Mouse (Mus musculus) Patski (cell line): ENCODE data around the gene Sirt1. TPM values are rescaled to one million over a fixed set of nuclear protein-coding genes. Genes with fewer than 3 reads are reported as not detected.
"Not testable (repeated sequence)": the region's sequence is repeated elsewhere in the genome, so short reads cannot be mapped to it uniquely, and the experiment has no call there.

Source experiments
- ATAC-seq: fragments of 100-300 bp; one replicate; pipeline ENCODE4 v1.8.0; 2021
- CTCF ChIA-PET: fragments of 350-600 bp; sonication (Branson Sonifier 250); formaldehyde crosslinking; loops from one replicate; lab custom pipeline; 2022; ENCODE audit warnings: inconsistent platforms; lab: Charles Lee
- POLR2A ChIA-PET: fragments of 350-600 bp; sonication (Branson Sonifier 250); formaldehyde crosslinking; loops from one replicate; lab custom pipeline; 2022; ENCODE audit warnings: antibody characterized with exemption, inconsistent platforms; lab: Charles Lee
- DNase-seq: peaks from one replicate; pipeline ENCODE4 v3.0.0-alpha.2; 2011; ENCODE audit warnings: low read depth, low spot score
- H3K27me3 ChIP-seq: fragments of 371-371 bp; one replicate; pipeline ENCODE4 v1.5.1; 2021
- CTCF ChIP-seq: fragments of 100-300 bp; IDR thresholded peaks from one replicate; pipeline ENCODE4 v1.5.1; 2021
- in situ Hi-C: fragments of 300-500 bp; cut with MboI; formaldehyde crosslinking; loops from 3 replicates; pipeline ENCODE4 v1.11.1; 2018; ENCODE audit warnings: low pct_unique_long_range_greater_than_20kb, mixed read lengths
- polyA plus RNA-seq: library from polyadenylated mRNA; unstranded; gene quantifications from one replicate; pipeline ENCODE4 v1.2.3, GENCODE M21; 2021

The Sirt1 gene
- polyA plus RNA-seq, 1 experiment from 2014 or later, result 11.6 TPM

- POLR2A ChIA-PET, result interaction anchor here (0.7 kb wide), 1 partner anchor 35 kb away, joined by 4 read pairs; no protein-coding TSS in a partner anchor
- DNase-seq, result no peak
- CTCF ChIA-PET, result no interaction called here
- no peaks in the 10 kb centered on the region for H3K27me3 ChIP-seq
- in situ Hi-C loops, result no loop called here
- peak; percentile 77 for TF ChIP-seq CTCF
- ATAC-seq, result peak; percentile 65
Measured at GRCm38 (mm10) chr10:63421739-63422735, 40.5 kb upstream of the Sirt1 start, which contains the start of gene Gm7075. Gene Gm7075, minus strand, starts transcription at chr10:63421789.

- no peak for TF ChIP-seq CTCF
- in situ Hi-C loops, result no loop called here
- ChIA-PET POLR2A (no interaction called here), CTCF (no interaction called here)
- ATAC-seq (no peak), DNase-seq (no peak)
- H3K27me3 ChIP-seq, result no peaks in the 10 kb centered on the region
Measured at GRCm38 (mm10) chr10:63417061-63417460, 35.6 kb upstream of the Sirt1 start.

- no peak for DNase-seq
- no peaks in the 10 kb centered on the region for H3K27me3 ChIP-seq
- CTCF ChIA-PET, result interaction anchor here (0.6 to 1.6 kb wide), 3 partner anchors 8 to 28 kb away, joined by 3 to 4 read pairs (median 3); no protein-coding TSS in a partner anchor
- POLR2A ChIA-PET, result interaction anchor here (0.6 to 0.7 kb wide), 3 partner anchors 66 to 156 kb away, joined by 4 to 6 read pairs (median 5); no protein-coding TSS in a partner anchor
- TF ChIP-seq CTCF, result no peak
- in situ Hi-C loops, result no loop called here
- no peak for ATAC-seq
Measured at GRCm38 (mm10) chr10:63415850-63416249, 34.3 kb upstream of the Sirt1 start.

GRCm38 (mm10) chr10:63415287-63415686 lies 33.8 kb upstream of the Sirt1 start:
- CTCF ChIA-PET, result interaction anchor here (1.1 to 1.6 kb wide), 2 partner anchors 9 to 28 kb away, joined by 3 to 4 read pairs; no protein-coding TSS in a partner anchor
- no peak for DNase-seq
- TF ChIP-seq CTCF, result no peak
- ATAC-seq, result no peak
- in situ Hi-C loops, result no loop called here
- POLR2A ChIA-PET, result interaction anchor here (0.6 to 0.7 kb wide), 3 partner anchors 66 to 155 kb away, joined by 4 to 6 read pairs (median 5); no protein-coding TSS in a partner anchor
- H3K27me3 ChIP-seq, result no peaks in the 10 kb centered on the region

GRCm38 (mm10) chr10:63412756-63413155 lies 31.3 kb upstream of the Sirt1 start:
- ATAC-seq (no peak), DNase-seq (no peak)
- ChIA-PET CTCF (no interaction called here), POLR2A (interaction anchor here (0.6 kb wide), 1 partner anchor 315 kb away, joined by 3 read pairs; no protein-coding TSS in a partner anchor)
- no peaks in the 10 kb centered on the region for H3K27me3 ChIP-seq
- in situ Hi-C loops, result no loop called here
- no peak for TF ChIP-seq CTCF

- DNase-seq, CTCF ChIA-PET, ATAC-seq, in situ Hi-C loops, H3K27me3 ChIP-seq: not testable (repeated sequence)
- POLR2A ChIA-PET, result interaction anchor here (0.6 kb wide), 1 partner anchor 403 kb away, joined by 6 read pairs; no protein-coding TSS in a partner anchor
Measured at GRCm38 (mm10) chr10:63411674-63412073, 30.2 kb upstream of the Sirt1 start.

GRCm38 (mm10) chr10:63410162-63410956 lies 28.9 kb upstream of the Sirt1 start:
- H3K27me3 ChIP-seq, result no peaks in the 10 kb centered on the region
- ATAC-seq (no peak), DNase-seq (no peak)
- POLR2A ChIA-PET, result no interaction called here
- in situ Hi-C loops, result no loop called here
- CTCF ChIA-PET, result no interaction called here
- no peak for TF ChIP-seq CTCF

- POLR2A ChIA-PET, result no interaction called here
- ATAC-seq, result no peak
- no peak for DNase-seq
- H3K27me3 ChIP-seq, result no peaks in the 10 kb centered on the region
- no peak for TF ChIP-seq CTCF
- in situ Hi-C loops, result no loop called here
- CTCF ChIA-PET, result no interaction called here
Measured at GRCm38 (mm10) chr10:63403636-63404035, 22.1 kb upstream of the Sirt1 start.

- POLR2A ChIA-PET, result no interaction called here
- ATAC-seq (no peak), DNase-seq (no peak)
- no peaks in the 10 kb centered on the region for H3K27me3 ChIP-seq
- no peak for TF ChIP-seq CTCF
- CTCF ChIA-PET, result no interaction called here
- in situ Hi-C loops, result no loop called here
Measured at GRCm38 (mm10) chr10:63402731-63403504, 21.4 kb upstream of the Sirt1 start.
